Mouse (Mus musculus) stomach, postnatal 0 days (tissue): ENCODE measurements at regions not wholly inside any gene's neighbourhood (a gene's known extent, or its start where the extent isn't known, plus 50 kb on each side); places are given as distances from the start of the nearest gene placed in this dataset.

Experiments
- CTCF ChIP-seq: IDR thresholded peaks from 2 replicates; pipeline ENCODE4 v1.5.1; 2016; ENCODE audit warnings: antibody characterized with exemption, low read depth, mild to moderate bottlenecking, moderate library complexity
- EP300 ChIP-seq: optimal IDR thresholded peaks from 2 replicates; pipeline ENCODE3; 2016; ENCODE audit warnings: antibody characterized with exemption

- TF ChIP-seq CTCF = no peak
- no peak for TF ChIP-seq EP300
Measured at GRCm38 (mm10) chr3:58055181-58055580, 207.3 kb upstream of the Pfn2 start.
